Mouse (Mus musculus): ENCODE results near the gene Stxbp3. TPM values are rescaled to one million over a fixed set of nuclear protein-coding genes. Genes with fewer than 3 reads are reported as not detected.
"Not testable (repeated sequence)": the region's sequence is repeated elsewhere in the genome, so short reads cannot be mapped to it uniquely, and the experiment has no call there.

Gene Stxbp3
- polyA plus RNA-seq (2012): 0.14 and 0.74 TPM in 2 replicates

GRCm38 (mm10) chr3:108840000-108840715 lies at the start of gene Stxbp3:
Gene Stxbp3 (minus strand): TSS chr3:108840526.
- TF ChIP-seq TAL1 (IDR thresholded peaks at IDR 0.05; ENCODE audit: low read length) (no peak), GATA1 (IDR thresholded peaks at IDR 0.05; ENCODE audit: low read length) (no peak)
- peaks cover 34% of the 10 kb centered on the region for H3K4me1 ChIP-seq (ENCODE audit: control insufficient read depth)
- H3K9me3 ChIP-seq (ENCODE audit: control insufficient read depth, low read length): no peaks in the 10 kb centered on the region
- peaks cover 7% of the 10 kb centered on the region for H3K27me3 ChIP-seq (ENCODE audit: control insufficient read depth)
- peak within 1 kb of the TSS; percentile 88 for H3K4me3 ChIP-seq (replicated peaks)
- H3K36me3 ChIP-seq (ENCODE audit: control insufficient read depth): peaks cover 12% of the 10 kb centered on the region

GRCm38 (mm10) chr3:108889908-108890307 lies 49.6 kb upstream of the Stxbp3 start, which contains the start of gene Fndc7:
Gene Fndc7 (minus strand): TSS chr3:108890008.
- Histone ChIP-seq H3K4me1 (ENCODE audit: control insufficient read depth) (0 out of 2 replicates have a peak, but pooled peaks cover 3% of the 10 kb centered on the region), H3K36me3 (ENCODE audit: control insufficient read depth) (no peaks in the 10 kb centered on the region), H3K27me3 (ENCODE audit: control insufficient read depth) (no peaks in the 10 kb centered on the region), H3K4me3 (replicated peaks) (no peak within 1 kb of the TSS), H3K9me3 (ENCODE audit: control insufficient read depth, low read length) (no peaks in the 10 kb centered on the region)
- TF ChIP-seq GATA1 (IDR thresholded peaks at IDR 0.05; ENCODE audit: low read length) (no peak), TAL1 (IDR thresholded peaks at IDR 0.05; ENCODE audit: low read length) (no peak)

DNA sequence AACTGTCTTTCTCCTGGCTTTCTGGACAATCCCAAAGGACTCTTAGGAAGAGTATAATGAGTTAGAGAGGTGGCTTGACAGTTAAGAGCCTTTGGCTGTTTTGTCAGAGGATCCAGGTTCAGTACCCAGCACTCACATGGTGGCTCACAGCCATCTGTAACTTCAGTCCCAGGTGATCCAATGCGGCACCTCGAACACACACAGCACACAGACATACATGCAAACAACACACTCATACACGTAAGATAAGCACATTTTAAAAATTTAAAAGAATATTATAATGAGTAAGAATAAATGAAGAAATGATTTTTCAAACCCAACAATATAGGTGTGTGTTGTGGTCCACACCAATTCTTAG lies 47.3 kb upstream of the Stxbp3 start:
- H3K9me3 ChIP-seq (ENCODE audit: control insufficient read depth, low read length): no peaks in the 10 kb centered on the region
- TF ChIP-seq GATA1 (IDR thresholded peaks at IDR 0.05; ENCODE audit: low read length) (no peak), TAL1 (IDR thresholded peaks at IDR 0.05; ENCODE audit: low read length) (no peak)
- 0 out of 2 replicates have a peak, but pooled peaks cover 3% of the 10 kb centered on the region for H3K4me1 ChIP-seq (ENCODE audit: control insufficient read depth)

GRCm38 (mm10) chr3:108886934-108887617 lies 46.8 kb upstream of the Stxbp3 start:
- Histone ChIP-seq H3K4me3 (replicated peaks) (no peak overlapping the region), H3K9me3 (ENCODE audit: control insufficient read depth, low read length) (no peaks in the 10 kb centered on the region), H3K36me3 (ENCODE audit: control insufficient read depth) (no peaks in the 10 kb centered on the region), H3K27me3 (ENCODE audit: control insufficient read depth) (no peaks in the 10 kb centered on the region), H3K4me1 (ENCODE audit: control insufficient read depth) (0 out of 2 replicates have a peak, but pooled peaks cover 3% of the 10 kb centered on the region)
- TF ChIP-seq TAL1 (IDR thresholded peaks at IDR 0.05; ENCODE audit: low read length): no peak
- TF ChIP-seq GATA1 (IDR thresholded peaks at IDR 0.05; ENCODE audit: low read length): no peak

More for the DNA sequence above, 47.3 kb upstream of the Stxbp3 start:
- H3K27me3 ChIP-seq (ENCODE audit: control insufficient read depth): no peaks in the 10 kb centered on the region
- no peaks in the 10 kb centered on the region for H3K36me3 ChIP-seq (ENCODE audit: control insufficient read depth)
- no peak overlapping the region for H3K4me3 ChIP-seq (replicated peaks)

DNA sequence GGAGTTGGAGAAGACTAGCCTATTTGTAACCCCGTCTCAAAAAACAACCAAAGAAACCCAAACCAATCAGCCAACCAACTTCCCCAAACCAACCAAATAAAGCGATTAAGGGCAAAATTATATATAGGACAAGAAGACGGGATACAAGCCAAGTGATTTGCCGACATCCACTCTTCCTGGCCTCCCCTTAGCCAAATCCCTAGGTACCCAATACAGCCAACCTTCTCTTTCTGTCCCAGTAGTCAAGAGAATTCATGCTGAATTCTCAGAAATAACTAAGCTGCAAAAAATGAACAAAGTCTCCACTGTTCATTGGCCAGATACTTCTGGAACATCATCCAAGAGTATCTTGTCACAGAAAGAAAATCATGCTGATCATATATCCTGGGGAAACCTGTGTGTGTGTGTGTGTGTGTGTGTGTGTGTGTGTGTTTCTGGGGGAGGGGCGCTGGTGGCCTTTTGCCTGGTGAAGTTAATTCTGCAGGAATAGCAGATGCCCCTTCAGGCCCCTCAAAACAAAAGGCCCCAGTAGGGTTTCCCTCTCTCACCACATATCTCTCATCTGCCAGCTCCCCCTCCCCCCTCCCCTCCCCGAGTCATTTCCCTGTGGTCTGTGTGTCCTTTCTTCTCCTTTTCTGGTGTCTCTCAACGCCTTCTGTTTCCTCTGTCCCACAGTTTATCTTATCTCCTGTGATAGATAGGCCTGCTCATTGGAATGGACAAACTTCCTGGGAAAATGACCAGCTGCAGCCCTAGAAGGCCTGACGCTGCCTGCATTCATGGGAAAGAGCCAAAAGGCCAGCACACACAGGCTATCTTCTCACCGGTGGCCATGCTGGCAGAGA lies 45.6 kb upstream of the Stxbp3 start:
- H3K36me3 ChIP-seq (ENCODE audit: control insufficient read depth): no peaks in the 10 kb centered on the region
- no peaks in the 10 kb centered on the region for H3K27me3 ChIP-seq (ENCODE audit: control insufficient read depth)
- H3K4me3 ChIP-seq (replicated peaks): no peak overlapping the region
- TF ChIP-seq TAL1 (IDR thresholded peaks at IDR 0.05; ENCODE audit: low read length) (no peak), GATA1 (IDR thresholded peaks at IDR 0.05; ENCODE audit: low read length) (no peak)
- no peaks in the 10 kb centered on the region for H3K9me3 ChIP-seq (ENCODE audit: control insufficient read depth, low read length)
- 0 out of 2 replicates have a peak, but pooled peaks cover 3% of the 10 kb centered on the region for H3K4me1 ChIP-seq (ENCODE audit: control insufficient read depth)

- H3K4me1 ChIP-seq (ENCODE audit: control insufficient read depth): 0 out of 2 replicates have a peak, but pooled peaks cover 3% of the 10 kb centered on the region
- no peaks in the 10 kb centered on the region for H3K27me3 ChIP-seq (ENCODE audit: control insufficient read depth)
- no peaks in the 10 kb centered on the region for H3K36me3 ChIP-seq (ENCODE audit: control insufficient read depth)
- H3K9me3 ChIP-seq (ENCODE audit: control insufficient read depth, low read length): no peaks in the 10 kb centered on the region
- H3K4me3 ChIP-seq (replicated peaks): no peak overlapping the region
- no peak for TF ChIP-seq GATA1 (IDR thresholded peaks at IDR 0.05; ENCODE audit: low read length)
- no peak for TF ChIP-seq TAL1 (IDR thresholded peaks at IDR 0.05; ENCODE audit: low read length)
Measured at GRCm38 (mm10) chr3:108884706-108885289, 44.5 kb upstream of the Stxbp3 start.

GRCm38 (mm10) chr3:108883067-108883466 lies 42.7 kb upstream of the Stxbp3 start:
- Histone ChIP-seq H3K9me3 (ENCODE audit: control insufficient read depth, low read length) (no peaks in the 10 kb centered on the region), H3K36me3 (ENCODE audit: control insufficient read depth) (no peaks in the 10 kb centered on the region), H3K4me1 (ENCODE audit: control insufficient read depth) (peaks cover 4% of the 10 kb centered on the region), H3K27me3 (ENCODE audit: control insufficient read depth) (no peaks in the 10 kb centered on the region), H3K4me3 (replicated peaks) (no peak overlapping the region)
- TF ChIP-seq GATA1 (IDR thresholded peaks at IDR 0.05; ENCODE audit: low read length): no peak
- no peak for TF ChIP-seq TAL1 (IDR thresholded peaks at IDR 0.05; ENCODE audit: low read length)

GRCm38 (mm10) chr3:108881873-108882272 lies 41.5 kb upstream of the Stxbp3 start:
- not testable (repeated sequence) for H3K4me1 ChIP-seq (ENCODE audit: control insufficient read depth); H3K9me3 ChIP-seq (ENCODE audit: control insufficient read depth, low read length); H3K4me3 ChIP-seq (replicated peaks); H3K27me3 ChIP-seq (ENCODE audit: control insufficient read depth); H3K36me3 ChIP-seq (ENCODE audit: control insufficient read depth)

All from erythroblast, embryonic 14.5 days (primary cell).